Mouse (Mus musculus) kidney, embryonic 15.5 days (tissue): ENCODE measurements around the gene Avpi1. TPM values are rescaled to one million over a fixed set of nuclear protein-coding genes. Genes with fewer than 3 reads are reported as not detected.

ENCODE experiments used
- polyA plus RNA-seq: library from polyadenylated mRNA; unstranded; fragments of >200 nt; fragmentation: Nextera tagmentation; extraction: Ambion mirVana; gene quantifications from 2 replicates; pipeline ENCODE4 v1.2.1, GENCODE M21; 2015

Avpi1 gene
- polyA plus RNA-seq, 1 experiment from 2014 or later: 22.6 TPM

Other genes starting within 250 kb of the Avpi1 start
- gene Rrp12, start 232.9 kb downstream of the Avpi1 start, polyA plus RNA-seq: 17.8 and 18.8 TPM in 2 replicates
- gene Pgam1, start 217.1 kb downstream of the Avpi1 start, polyA plus RNA-seq: 688 and 748 TPM in 2 replicates
- 85.1 TPM in 2 replicates for gene Exosc1, start 195.6 kb downstream of the Avpi1 start, polyA plus RNA-seq
- 81.6 and 89.6 TPM in 2 replicates for gene Zdhhc16, start 195.6 kb downstream of the Avpi1 start, polyA plus RNA-seq
- 40.6 and 45.6 TPM in 2 replicates for gene Mms19, start 147.9 kb downstream of the Avpi1 start, polyA plus RNA-seq
- gene Ubtd1, start 147.3 kb downstream of the Avpi1 start, polyA plus RNA-seq: 29.0 and 32.3 TPM in 2 replicates
- gene Ankrd2, start 93.1 kb downstream of the Avpi1 start, polyA plus RNA-seq: 0.35 TPM in 1 of 2 replicates, not detected in the other
- 19.7 and 21.1 TPM in 2 replicates for gene Hoga1, start 83.4 kb downstream of the Avpi1 start, polyA plus RNA-seq
- 0.54 and 0.62 TPM in 2 replicates for gene 4933411K16Rik, start 76.8 kb downstream of the Avpi1 start, polyA plus RNA-seq
- 29.6 TPM in 2 replicates for gene Morn4, start 42.7 kb downstream of the Avpi1 start, polyA plus RNA-seq
- 27.4 and 27.7 TPM in 2 replicates for gene Pi4k2a, start 38.6 kb downstream of the Avpi1 start, polyA plus RNA-seq
- gene Marveld1, start 18.3 kb upstream of the Avpi1 start, polyA plus RNA-seq: 9.7 and 9.8 TPM in 2 replicates
- gene Zfyve27, start 34.9 kb upstream of the Avpi1 start, polyA plus RNA-seq: 26.5 and 29.4 TPM in 2 replicates
- gene Sfrp5, start 73.2 kb upstream of the Avpi1 start, polyA plus RNA-seq: 1.2 and 2.1 TPM in 2 replicates
- 0.13 and 0.34 TPM in 2 replicates for gene Golga7b, start 118.5 kb upstream of the Avpi1 start, polyA plus RNA-seq